Mouse (Mus musculus) ES-E14 (cell line): Measurements from ENCODE around the gene Abi1.

Experiments
- ZC3H11A ChIP-seq: IDR thresholded peaks from 2 replicates; pipeline ENCODE4 v1.6.1; 2012; ENCODE audit warnings: low read depth, mild to moderate bottlenecking, inconsistent platforms, low read length, borderline replicate concordance
- ZNF384 ChIP-seq: IDR thresholded peaks from 2 replicates; pipeline ENCODE4 v1.6.1; 2012; ENCODE audit warnings: low read depth, low read length, inconsistent platforms

DNA sequence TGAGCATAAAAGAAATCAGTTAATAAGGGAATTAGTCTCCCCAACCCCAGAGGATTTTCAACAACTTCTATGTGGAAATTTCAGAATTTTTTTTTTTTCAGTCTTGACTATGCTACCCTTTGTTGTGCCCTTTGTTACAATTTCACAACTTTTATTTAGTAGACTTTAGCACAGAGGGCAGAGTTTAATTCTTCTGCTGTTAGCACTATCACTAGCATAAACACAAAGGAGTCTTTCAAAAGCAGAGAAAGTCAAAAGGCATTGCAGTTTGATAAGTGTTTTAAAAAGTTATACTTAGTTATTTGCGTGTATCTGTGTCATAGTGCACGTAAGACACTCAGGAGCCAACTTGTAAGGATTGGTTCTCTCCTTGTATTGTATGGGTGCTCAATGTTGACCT is 38.5 kb upstream of the Abi1 start:
- TF ChIP-seq ZC3H11A (no peak), ZNF384 (no peak)
